Mouse (Mus musculus) adrenal gland, adult 8-10 months (tissue): ENCODE data around the gene Olfr819. TPM values are rescaled to one million over a fixed set of nuclear protein-coding genes. Genes with fewer than 3 reads are reported as not detected.
"Not testable (repeated sequence)": the region's sequence is repeated elsewhere in the genome, so short reads cannot be mapped to it uniquely, and the experiment has no call there.

Source experiments
- DNase-seq: peaks from one replicate; pipeline ENCODE4 v3.0.0; 2022
- total RNA-seq, 4 experiments: library from RNA; stranded (reverse); gene quantifications; 2 replicates each; pipeline ENCODE4 v1.2.4; 2022

The Olfr819 gene
- not detected for total RNA-seq

DNA sequence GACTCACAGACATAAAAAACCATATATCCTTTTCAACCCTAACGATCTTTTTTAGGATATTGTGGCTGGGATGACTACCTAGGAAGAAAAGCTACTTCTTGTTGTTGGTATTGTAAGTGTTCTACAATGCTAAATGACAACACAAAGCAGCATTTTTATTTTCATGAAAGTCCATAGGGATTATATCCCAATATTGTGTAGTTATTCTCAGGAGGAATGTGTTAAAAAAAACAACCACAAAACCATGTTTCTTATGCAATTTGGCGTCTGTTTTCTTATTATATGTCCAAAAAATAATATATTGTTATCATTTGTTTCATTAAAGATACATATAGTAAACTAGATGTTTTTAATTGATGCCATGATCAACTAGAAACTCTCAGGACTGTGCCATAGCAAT is at the start of gene Olfr819:
Gene Olfr819 (minus strand): TSS at position 101 of the 400 bp plus-strand sequence.
- not testable (repeated sequence) for DNase-seq

DNA sequence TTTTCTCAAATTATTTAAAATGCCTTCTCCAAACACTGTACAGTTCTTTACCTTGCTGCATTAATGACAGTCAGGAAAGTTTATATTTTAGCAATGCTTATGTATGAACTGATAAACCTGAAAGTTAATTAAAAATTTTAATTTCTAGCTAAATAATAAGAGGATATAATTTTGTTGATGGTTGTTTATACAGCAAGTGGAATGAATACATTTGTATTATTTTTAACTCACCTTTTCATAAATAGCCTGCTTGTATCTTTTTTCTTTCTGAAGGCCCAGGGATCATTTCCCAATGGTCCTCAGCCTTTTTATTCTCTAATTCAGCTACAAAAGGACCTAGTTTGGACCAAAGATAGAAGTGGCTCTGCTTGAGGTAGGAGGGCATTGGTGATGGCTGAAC is 45.3 kb upstream of the Olfr819 start, which contains the start of gene Olfr820:
Gene Olfr820 (plus strand): TSS at position 301 of the 400 bp plus-strand sequence.
- no peak for DNase-seq

DNA sequence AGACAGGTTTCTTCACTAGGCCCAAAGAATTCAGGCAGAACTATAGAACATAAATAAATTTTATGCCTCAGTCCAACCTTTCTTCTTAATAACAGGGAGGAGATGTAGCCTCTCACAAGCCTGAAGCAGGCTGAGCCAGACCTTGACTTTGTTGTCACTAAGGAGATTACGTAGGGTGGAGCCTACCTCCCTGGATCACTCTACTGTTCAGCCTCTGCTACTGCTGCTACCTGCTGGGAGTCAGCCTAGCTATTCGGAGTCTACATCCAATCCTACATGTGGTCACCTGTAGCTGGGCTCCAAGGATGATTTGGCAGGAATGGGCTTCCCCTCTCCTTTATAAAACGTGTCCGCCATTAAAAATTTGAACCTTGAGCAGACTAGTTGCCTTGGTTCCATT is 38.3 kb upstream of the Olfr819 start:
- DNase-seq, result not testable (repeated sequence)

DNA sequence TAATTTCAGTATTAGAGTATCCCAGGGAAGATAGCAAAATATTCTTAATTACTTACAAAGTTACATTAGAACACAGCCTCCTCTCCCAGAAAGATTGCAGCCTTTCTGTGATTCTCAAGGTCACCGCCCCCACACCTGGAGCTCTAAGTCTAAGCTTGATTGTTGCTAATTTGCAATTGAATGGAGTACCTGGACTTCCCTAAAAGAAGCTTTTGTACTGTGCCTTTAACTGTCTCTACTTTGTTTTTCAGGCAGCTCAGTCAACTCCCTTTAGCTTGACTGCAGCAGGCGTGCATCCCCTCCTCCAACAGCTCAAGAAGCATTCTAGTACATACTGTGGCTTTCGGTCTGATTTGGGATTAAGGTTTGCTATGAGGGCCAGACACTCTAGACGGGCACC is 37.0 kb upstream of the Olfr819 start:
- not testable (repeated sequence) for DNase-seq

DNA sequence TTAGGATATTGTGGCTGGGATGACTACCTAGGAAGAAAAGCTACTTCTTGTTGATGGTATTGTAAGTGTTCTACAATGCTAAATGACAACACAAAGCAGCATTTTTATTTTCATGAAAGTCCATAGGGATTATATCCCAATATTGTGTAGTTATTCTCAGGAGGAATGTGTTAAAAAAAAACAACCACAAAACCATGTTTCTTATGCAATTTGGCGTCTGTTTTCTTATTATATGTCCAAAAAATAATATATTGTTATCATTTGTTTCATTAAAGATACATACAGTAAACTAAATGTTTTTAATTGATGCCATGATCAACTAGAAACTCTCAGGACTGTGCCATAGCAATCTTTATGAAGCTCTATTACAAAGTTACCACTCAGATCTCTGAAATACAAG is 17.9 kb upstream of the Olfr819 start, which contains the start of gene Gm10310:
Gene Gm10310 (minus strand): TSS at position 101 of the 400 bp plus-strand sequence.
- DNase-seq, result not testable (repeated sequence)

DNA sequence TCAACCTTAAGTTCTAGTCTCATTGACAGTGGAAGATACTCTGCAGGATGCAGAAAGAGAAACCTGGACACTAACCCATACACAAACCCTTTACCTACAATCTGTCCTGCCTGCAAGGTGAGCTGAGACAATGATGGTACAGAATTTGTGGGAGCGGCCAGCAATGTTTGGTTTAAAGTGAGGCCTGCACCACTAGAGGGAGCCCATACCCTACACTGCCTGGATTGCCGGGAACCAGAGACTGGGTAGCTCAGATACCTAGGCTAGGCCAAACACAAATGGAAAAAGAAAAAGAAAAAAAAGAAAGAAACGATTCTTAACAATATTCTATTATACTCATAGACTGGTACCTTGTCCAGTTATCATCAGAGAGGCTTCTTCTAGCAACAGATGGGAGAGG is 14.8 kb upstream of the Olfr819 start:
- not testable (repeated sequence) for DNase-seq

DNA sequence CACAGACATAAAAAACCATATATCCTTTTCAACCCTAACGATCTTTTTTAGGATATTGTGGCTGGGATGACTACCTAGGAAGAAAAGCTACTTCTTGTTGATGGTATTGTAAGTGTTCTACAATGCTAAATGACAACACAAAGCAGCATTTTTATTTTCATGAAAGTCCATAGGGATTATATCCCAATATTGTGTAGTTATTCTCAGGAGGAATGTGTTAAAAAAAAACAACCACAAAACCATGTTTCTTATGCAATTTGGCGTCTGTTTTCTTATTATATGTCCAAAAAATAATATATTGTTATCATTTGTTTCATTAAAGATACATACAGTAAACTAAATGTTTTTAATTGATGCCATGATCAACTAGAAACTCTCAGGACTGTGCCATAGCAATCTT is 9.0 kb upstream of the Olfr819 start, which contains the start of gene Olfr247:
Gene Olfr247 (minus strand): TSS at position 101 of the 400 bp plus-strand sequence.
- DNase-seq, result not testable (repeated sequence)

DNA sequence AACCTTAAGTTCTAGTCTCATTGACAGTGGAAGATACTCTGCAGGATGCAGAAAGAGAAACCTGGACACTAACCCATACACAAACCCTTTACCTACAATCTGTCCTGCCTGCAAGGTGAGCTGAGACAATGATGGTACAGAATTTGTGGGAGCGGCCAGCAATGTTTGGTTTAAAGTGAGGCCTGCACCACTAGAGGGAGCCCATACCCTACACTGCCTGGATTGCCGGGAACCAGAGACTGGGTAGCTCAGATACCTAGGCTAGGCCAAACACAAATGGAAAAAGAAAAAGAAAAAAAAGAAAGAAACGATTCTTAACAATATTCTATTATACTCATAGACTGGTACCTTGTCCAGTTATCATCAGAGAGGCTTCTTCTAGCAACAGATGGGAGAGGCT is 5.9 kb upstream of the Olfr819 start:
- not testable (repeated sequence) for DNase-seq

DNA sequence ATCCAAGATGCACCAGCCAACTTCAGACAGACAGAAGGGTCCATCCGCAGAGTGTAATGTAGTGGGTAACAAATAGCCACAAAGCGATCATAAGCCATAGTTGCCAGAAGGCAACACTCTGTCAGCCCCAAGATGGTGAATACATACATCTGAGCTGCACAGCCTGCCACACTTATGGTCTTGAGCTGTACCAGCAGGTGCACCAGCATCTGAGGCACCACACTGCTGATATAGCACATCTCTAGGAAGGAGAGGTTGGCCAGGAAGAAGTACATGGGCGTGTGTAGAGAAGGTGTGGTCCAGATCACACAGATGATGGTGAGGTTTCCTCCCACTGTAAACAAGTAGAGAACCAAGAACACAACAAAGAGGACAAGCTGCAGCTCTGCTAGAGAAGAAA is 834 bp downstream of the Olfr819 start:
- DNase-seq, result not testable (repeated sequence)

DNA sequence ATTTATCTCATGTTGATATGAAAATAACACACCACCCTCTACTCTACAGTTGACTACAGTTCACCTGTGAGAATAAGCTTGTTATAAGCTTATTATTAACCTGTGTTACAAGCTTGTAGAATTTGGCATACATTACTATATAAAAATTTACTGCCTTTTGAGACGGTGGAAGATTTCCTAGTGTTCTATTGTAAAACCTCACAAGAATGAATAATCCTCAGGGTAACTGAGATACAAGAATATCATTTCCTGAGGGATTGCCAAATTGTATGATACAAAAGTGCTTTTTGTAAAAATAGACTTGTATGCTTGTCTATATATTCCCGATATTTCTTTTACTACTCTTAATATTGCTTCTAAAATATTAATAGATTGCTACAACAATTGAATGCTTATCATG is 18.1 kb downstream of the Olfr819 start, which contains the start of gene Olfr818:
Gene Olfr818 (minus strand): TSS at position 101 of the 400 bp plus-strand sequence.
- DNase-seq, result no peak

DNA sequence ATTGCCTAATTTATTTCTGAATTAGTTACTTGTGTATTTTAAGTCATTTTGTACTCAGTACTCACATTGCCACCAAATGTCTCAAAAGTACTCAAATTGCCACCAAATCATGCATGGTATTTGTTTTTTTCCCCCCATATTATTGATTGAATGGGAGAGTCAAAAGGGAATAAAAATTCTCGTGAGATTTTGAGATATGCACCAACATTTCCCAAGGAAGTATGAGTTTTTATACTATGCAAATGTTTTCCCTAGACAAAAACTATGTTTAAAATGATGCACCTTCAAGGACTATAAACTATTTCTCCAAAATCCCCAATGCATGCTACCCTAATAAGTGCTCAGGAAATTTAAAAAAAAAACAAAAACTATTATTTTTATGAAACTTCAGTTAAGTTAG is 51.6 kb downstream of the Olfr819 start, which contains the start of gene Olfr816:
Gene Olfr816 (minus strand): TSS at position 101 of the 400 bp plus-strand sequence.
- no peak for DNase-seq

Other genes with a start within 250 kb of the Olfr819 start
- not detected for gene Olfr805, start 237.9 kb downstream of the Olfr819 start, total RNA-seq
- not detected for gene Olfr806, start 225.3 kb downstream of the Olfr819 start, total RNA-seq
- gene Olfr807, start 209.5 kb downstream of the Olfr819 start, total RNA-seq, result not detected
- gene Olfr808, start 201.8 kb downstream of the Olfr819 start, total RNA-seq, result not detected
- gene Olfr809, start 192.6 kb downstream of the Olfr819 start, total RNA-seq, result not detected
- gene Olfr810, start 172.3 kb downstream of the Olfr819 start, total RNA-seq, result not detected
- not detected for gene Olfr811, start 162.9 kb downstream of the Olfr819 start, total RNA-seq
- gene Olfr812, start 121.2 kb downstream of the Olfr819 start, total RNA-seq, result not detected
- gene Olfr813, start 111.9 kb downstream of the Olfr819 start, total RNA-seq, result not detected
- gene Olfr814, start 87.4 kb downstream of the Olfr819 start, total RNA-seq, result not detected
- under 1 TPM in 1 of 4 experiments, not detected in 3; 0.32 TPM for gene Olfr815, start 61.4 kb downstream of the Olfr819 start, total RNA-seq
- not detected for gene Olfr816, start 51.7 kb downstream of the Olfr819 start, total RNA-seq
- not detected for gene Olfr818, start 18.2 kb downstream of the Olfr819 start, total RNA-seq
- not detected for gene Olfr247, start 8.9 kb upstream of the Olfr819 start, total RNA-seq
- gene Gm10310, start 17.8 kb upstream of the Olfr819 start, total RNA-seq, result not detected
- not detected for gene Olfr820, start 45.4 kb upstream of the Olfr819 start, total RNA-seq
- not detected for gene Olfr821, start 63.1 kb upstream of the Olfr819 start, total RNA-seq
- gene Olfr822, start 103.9 kb upstream of the Olfr819 start, total RNA-seq, result not detected
- gene Olfr823, start 148.1 kb upstream of the Olfr819 start, total RNA-seq, result not detected
- gene Olfr824, start 162.7 kb upstream of the Olfr819 start, total RNA-seq, result not detected
- not detected for gene Olfr825, start 199.5 kb upstream of the Olfr819 start, total RNA-seq
- not detected for gene Olfr826, start 216.9 kb upstream of the Olfr819 start, total RNA-seq
- gene Olfr827, start 247.1 kb upstream of the Olfr819 start, total RNA-seq, result not detected